Mouse (Mus musculus): ENCODE measurements around the gene Tmem210. TPM values are rescaled to one million over a fixed set of nuclear protein-coding genes. Genes with fewer than 3 reads are reported as not detected.

The Tmem210 gene
- polyA plus RNA-seq, 1 experiment from 2014 or later = not detected

DNA sequence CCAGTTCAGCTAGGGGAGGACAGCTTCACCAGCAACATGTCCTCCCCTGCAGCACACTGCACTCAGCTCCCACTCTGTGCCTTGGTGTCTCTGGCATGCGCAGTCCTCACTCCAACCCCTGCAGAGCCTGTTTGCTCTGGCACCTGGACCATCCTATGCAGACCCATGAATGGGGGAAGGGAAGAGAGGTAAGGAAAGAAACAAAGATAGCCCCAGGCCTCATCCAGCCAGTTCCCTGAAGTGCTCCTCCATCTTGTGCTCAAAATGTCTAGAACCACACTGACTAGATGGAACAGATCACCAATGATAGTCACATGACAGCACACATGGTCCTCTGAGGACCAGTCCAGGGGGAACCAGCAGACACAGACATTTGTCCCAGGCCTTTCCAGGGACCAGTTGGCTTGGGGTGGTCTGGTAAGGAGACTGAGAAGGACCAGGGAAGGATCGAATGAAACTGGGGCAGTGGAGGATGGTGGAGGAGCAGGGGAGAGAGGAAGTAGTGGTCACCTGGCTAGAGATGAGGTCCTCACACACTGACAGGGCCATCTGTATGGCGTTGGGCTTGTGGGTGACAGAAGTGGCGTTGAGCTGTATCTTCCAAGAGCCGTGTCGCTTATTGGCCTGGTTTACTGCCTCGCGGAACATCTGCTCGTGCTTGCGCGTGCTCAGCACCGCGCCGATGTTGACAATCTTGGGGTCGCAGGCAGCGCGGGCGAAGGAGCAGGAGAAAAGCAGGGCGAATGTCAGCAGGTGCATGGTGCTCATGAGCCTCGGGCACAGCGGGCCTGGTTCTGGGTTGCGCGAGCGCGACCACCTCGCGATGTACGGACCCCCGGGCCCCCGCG lies 30.4 kb downstream of the Tmem210 start:
- peak; percentile 69 for DNase-seq

DNA sequence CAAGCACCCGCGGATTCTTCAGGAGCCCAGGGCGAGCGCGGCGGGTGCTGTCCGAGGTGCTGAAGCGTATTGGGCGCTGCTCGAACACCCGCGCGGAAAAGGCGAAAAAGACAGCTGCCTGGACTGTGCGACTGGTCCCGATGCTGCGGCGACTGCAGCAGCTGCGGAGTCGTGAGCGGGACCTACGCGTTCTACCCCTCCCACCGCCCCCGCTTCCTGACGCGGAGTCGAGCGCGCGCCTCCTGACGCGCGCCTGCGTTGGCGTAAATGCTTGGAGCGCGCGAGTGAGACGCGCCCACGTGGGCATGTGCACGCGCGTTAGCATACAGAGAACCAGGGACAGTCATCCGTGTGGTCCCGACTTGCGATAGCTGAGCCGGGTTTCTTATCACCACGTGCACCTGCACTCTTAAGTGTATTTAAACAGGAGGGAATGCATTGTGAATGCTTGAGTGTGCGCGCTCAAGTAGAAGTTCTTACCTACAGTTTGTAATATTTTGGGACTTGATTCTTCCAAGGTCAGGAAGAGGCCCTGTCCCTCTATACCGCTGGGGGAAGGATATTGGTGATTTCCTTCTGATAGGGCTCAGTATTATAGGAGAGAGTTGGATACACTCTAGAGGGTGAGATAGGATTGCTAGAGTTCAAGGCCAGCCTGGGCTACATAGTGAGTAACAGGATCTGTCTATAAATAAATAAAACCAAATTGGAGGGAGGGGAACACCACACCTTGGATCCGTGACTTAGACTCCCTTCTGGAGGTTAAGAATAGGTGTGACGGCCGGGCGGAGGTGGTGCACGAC lies 31.2 kb downstream of the Tmem210 start, which contains the start of gene Grin1:
Grin1 (minus strand) TSS at position 217 of the 803 bp plus-strand sequence.
- DNase-seq (peak; percentile 96), ATAC-seq (ENCODE audit: low FRiP score, low TSS enrichment) (peak; percentile 78)
- Histone ChIP-seq H3K9me3 (ENCODE audit: control insufficient read depth, low read length) (no peaks in the 10 kb centered on the region), H3K4me1 (ENCODE audit: control insufficient read depth, insufficient read depth, low read length) (0 out of 2 replicates have a peak, but pooled peaks cover 2% of the 10 kb centered on the region), H3K27me3 (ENCODE audit: control insufficient read depth, insufficient read depth, low read length) (peaks cover 16% of the 10 kb centered on the region), H3K9ac (replicated peaks; ENCODE audit: low read length) (peak within 1 kb of the TSS; percentile 61), H3K4me2 (ENCODE audit: low read length) (peak within 1 kb of the TSS; percentile 64), H3K27ac (replicated peaks; ENCODE audit: low read depth, low read length) (peak within 1 kb of the TSS; percentile 77), H3K36me3 (ENCODE audit: control insufficient read depth, insufficient read depth, low read length) (no peaks in the 10 kb centered on the region), H3K4me3 (replicated peaks; ENCODE audit: low read depth, low read length) (peak within 1 kb of the TSS; percentile 57)
- WGBS = 10% methylated on average over 58 of the region's 58 CpGs

More for the DNA sequence above, 30.4 kb downstream of the Tmem210 start:
- Histone ChIP-seq H3K4me3 (replicated peaks; ENCODE audit: low read depth, low read length) (peak overlapping the region; percentile 57), H3K36me3 (ENCODE audit: control insufficient read depth, insufficient read depth, low read length) (peaks cover under 1% of the 10 kb centered on the region; the same call in 1 of the 2 replicates), H3K4me1 (ENCODE audit: control insufficient read depth, insufficient read depth, low read length) (0 out of 2 replicates have a peak, but pooled peaks cover 2% of the 10 kb centered on the region), H3K9ac (replicated peaks; ENCODE audit: low read length) (peak overlapping the region; percentile 61), H3K27ac (replicated peaks; ENCODE audit: low read depth, low read length) (peak overlapping the region; percentile 77), H3K9me3 (ENCODE audit: control insufficient read depth, low read length) (no peaks in the 10 kb centered on the region), H3K4me2 (ENCODE audit: low read length) (peak overlapping the region; percentile 64), H3K27me3 (ENCODE audit: control insufficient read depth, insufficient read depth, low read length) (peaks cover 21% of the 10 kb centered on the region)
- WGBS = 4% methylated on average over 31 of the region's 31 CpGs
- ATAC-seq (ENCODE audit: low FRiP score, low TSS enrichment) = peak; percentile 38

- no peak for ATAC-seq (ENCODE audit: low FRiP score, low TSS enrichment)
- H3K27ac ChIP-seq (replicated peaks; ENCODE audit: low read depth, low read length) = no peak overlapping the region
- no peak for DNase-seq
- no peak overlapping the region for H3K4me2 ChIP-seq (ENCODE audit: low read length)
- 42% methylated on average over 2 of the region's 2 CpGs for WGBS
- no peak overlapping the region for H3K9ac ChIP-seq (replicated peaks; ENCODE audit: low read length)
- 0 out of 2 replicates have a peak, but pooled peaks cover 2% of the 10 kb centered on the region for H3K4me1 ChIP-seq (ENCODE audit: control insufficient read depth, insufficient read depth, low read length)
- no peaks in the 10 kb centered on the region for H3K9me3 ChIP-seq (ENCODE audit: control insufficient read depth, low read length)
- H3K36me3 ChIP-seq (ENCODE audit: control insufficient read depth, insufficient read depth, low read length) = no peaks in the 10 kb centered on the region
- no peak overlapping the region for H3K4me3 ChIP-seq (replicated peaks; ENCODE audit: low read depth, low read length)
- H3K27me3 ChIP-seq (ENCODE audit: control insufficient read depth, insufficient read depth, low read length) = peaks cover 11% of the 10 kb centered on the region
Measured at GRCm38 (mm10) chr2:25320084-25320483, 32.1 kb downstream of the Tmem210 start.

DNA sequence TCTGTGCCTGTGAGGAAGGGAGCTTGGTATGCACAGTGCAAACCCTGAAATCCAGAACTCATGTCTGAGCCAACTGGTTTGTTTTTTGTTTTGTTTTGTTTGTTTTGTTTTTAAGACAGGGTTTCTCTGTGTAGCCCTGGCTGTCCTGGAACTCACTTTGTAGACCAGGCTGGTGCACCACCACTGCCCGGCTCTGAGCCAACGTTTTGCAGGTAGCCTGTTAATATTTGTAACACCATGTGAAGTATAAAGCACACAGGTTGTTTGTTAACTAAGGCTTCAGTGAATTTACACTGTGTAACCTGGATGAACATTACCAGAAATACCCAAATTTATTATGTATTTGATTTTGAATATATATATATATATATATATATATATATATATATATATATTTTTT lies 38.1 kb downstream of the Tmem210 start:
- peaks cover under 1% of the 10 kb centered on the region; the same call in 1 of the 2 replicates for H3K4me1 ChIP-seq (ENCODE audit: control insufficient read depth, insufficient read depth, low read length)
- 86% methylated on average over 2 of the region's 2 CpGs for WGBS

DNA sequence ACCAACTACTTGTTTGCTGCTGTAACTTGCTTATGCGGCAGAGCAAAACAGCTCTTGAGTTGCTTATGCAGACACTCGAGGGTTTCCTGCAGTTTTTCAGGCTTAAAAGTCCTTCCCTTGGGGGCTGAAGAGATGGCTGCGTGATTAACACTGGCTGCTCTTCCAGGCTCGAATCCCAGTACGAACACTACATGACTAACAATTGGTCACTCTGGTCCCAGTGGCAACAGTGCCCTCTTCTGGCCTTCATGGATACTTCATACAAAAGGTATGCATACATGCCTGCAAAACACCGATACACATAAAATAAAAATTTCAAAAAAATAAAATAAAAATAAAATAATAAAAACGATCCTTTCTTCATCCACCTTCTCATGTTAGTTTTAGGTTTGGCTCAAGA lies 40.5 kb downstream of the Tmem210 start:
- Histone ChIP-seq H3K9me3 (ENCODE audit: control insufficient read depth, low read length) (no peaks in the 10 kb centered on the region), H3K27ac (replicated peaks; ENCODE audit: low read depth, low read length) (no peak overlapping the region), H3K4me3 (replicated peaks; ENCODE audit: low read depth, low read length) (no peak overlapping the region), H3K36me3 (ENCODE audit: control insufficient read depth, insufficient read depth, low read length) (no peaks in the 10 kb centered on the region), H3K4me2 (ENCODE audit: low read length) (no peak overlapping the region), H3K27me3 (ENCODE audit: control insufficient read depth, insufficient read depth, low read length) (no peaks in the 10 kb centered on the region), H3K4me1 (ENCODE audit: control insufficient read depth, insufficient read depth, low read length) (peaks cover 7% of the 10 kb centered on the region), H3K9ac (replicated peaks; ENCODE audit: low read length) (no peak overlapping the region)
- DNase-seq (peak; percentile 73), ATAC-seq (ENCODE audit: low FRiP score, low TSS enrichment) (no peak)
- 32% methylated on average over 7 of the region's 7 CpGs for WGBS

More for the DNA sequence above, 38.1 kb downstream of the Tmem210 start:
- no peak overlapping the region for H3K9ac ChIP-seq (replicated peaks; ENCODE audit: low read length)
- DNase-seq = no peak
- no peaks in the 10 kb centered on the region for H3K27me3 ChIP-seq (ENCODE audit: control insufficient read depth, insufficient read depth, low read length)
- no peaks in the 10 kb centered on the region for H3K36me3 ChIP-seq (ENCODE audit: control insufficient read depth, insufficient read depth, low read length)
- H3K27ac ChIP-seq (replicated peaks; ENCODE audit: low read depth, low read length) = no peak overlapping the region
- no peak overlapping the region for H3K4me2 ChIP-seq (ENCODE audit: low read length)
- no peaks in the 10 kb centered on the region for H3K9me3 ChIP-seq (ENCODE audit: control insufficient read depth, low read length)
- no peak overlapping the region for H3K4me3 ChIP-seq (replicated peaks; ENCODE audit: low read depth, low read length)
- ATAC-seq (ENCODE audit: low FRiP score, low TSS enrichment) = no peak

GRCm38 (mm10) chr2:25331470-25331869 lies 43.5 kb downstream of the Tmem210 start:
- peaks cover 11% of the 10 kb centered on the region for H3K4me1 ChIP-seq (ENCODE audit: control insufficient read depth, insufficient read depth, low read length)
- H3K4me2 ChIP-seq (ENCODE audit: low read length) = peak overlapping the region; percentile 93
- 63% methylated on average over 9 of the region's 9 CpGs for WGBS
- H3K4me3 ChIP-seq (replicated peaks; ENCODE audit: low read depth, low read length) = peak overlapping the region; percentile 92
- H3K9ac ChIP-seq (replicated peaks; ENCODE audit: low read length) = peak overlapping the region; percentile 80
- no peak overlapping the region for H3K27ac ChIP-seq (replicated peaks; ENCODE audit: low read depth, low read length)
- ATAC-seq (ENCODE audit: low FRiP score, low TSS enrichment) (no peak), DNase-seq (no peak)
- H3K9me3 ChIP-seq (ENCODE audit: control insufficient read depth, low read length) = no peaks in the 10 kb centered on the region
- no peaks in the 10 kb centered on the region for H3K27me3 ChIP-seq (ENCODE audit: control insufficient read depth, insufficient read depth, low read length)
- H3K36me3 ChIP-seq (ENCODE audit: control insufficient read depth, insufficient read depth, low read length) = peaks cover 29% of the 10 kb centered on the region

- peak; percentile 98 for ATAC-seq (ENCODE audit: low FRiP score, low TSS enrichment)
- Histone ChIP-seq H3K4me3 (replicated peaks; ENCODE audit: low read depth, low read length) (peak within 1 kb of the TSS; percentile 92), H3K4me2 (ENCODE audit: low read length) (peak within 1 kb of the TSS; percentile 93), H3K9me3 (ENCODE audit: control insufficient read depth, low read length) (no peaks in the 10 kb centered on the region), H3K27ac (replicated peaks; ENCODE audit: low read depth, low read length) (peak within 1 kb of the TSS; percentile 91), H3K27me3 (ENCODE audit: control insufficient read depth, insufficient read depth, low read length) (no peaks in the 10 kb centered on the region), H3K4me1 (ENCODE audit: control insufficient read depth, insufficient read depth, low read length) (peaks cover 11% of the 10 kb centered on the region), H3K9ac (replicated peaks; ENCODE audit: low read length) (peak within 1 kb of the TSS; percentile 83), H3K36me3 (ENCODE audit: control insufficient read depth, insufficient read depth, low read length) (peaks cover 40% of the 10 kb centered on the region)
- peak; percentile 100 for DNase-seq
- WGBS = under 1% methylated on average over 78 of the region's 78 CpGs
Measured at GRCm38 (mm10) chr2:25332286-25333160, 44.6 kb downstream of the Tmem210 start, which contains the start of gene Man1b1. TSS of gene Man1b1 (plus strand) at chr2:25332338.

DNA sequence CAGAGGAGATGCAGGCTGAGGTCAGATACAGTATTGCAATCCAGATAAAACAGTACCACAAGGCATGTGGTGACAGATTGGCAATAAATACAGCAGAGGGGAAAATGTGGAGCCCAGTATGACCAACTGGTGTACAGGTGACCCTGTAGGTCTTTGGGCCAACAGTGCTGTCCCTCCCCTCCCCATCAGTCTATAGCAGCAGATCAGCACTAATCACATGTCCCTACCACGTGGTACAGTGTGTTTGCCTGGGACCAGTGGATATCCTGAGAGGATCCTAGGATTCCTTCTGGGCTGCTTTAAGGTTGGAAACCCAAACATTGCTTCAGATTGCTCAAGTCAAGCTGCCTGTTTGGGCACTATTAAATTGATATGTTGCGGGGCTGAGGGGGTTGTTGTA lies 45.6 kb downstream of the Tmem210 start:
- no peak for ATAC-seq (ENCODE audit: low FRiP score, low TSS enrichment)

More for the DNA sequence above, 45.6 kb downstream of the Tmem210 start:
- H3K4me1 ChIP-seq (ENCODE audit: control insufficient read depth, insufficient read depth, low read length) = peaks cover 11% of the 10 kb centered on the region
- no peaks in the 10 kb centered on the region for H3K9me3 ChIP-seq (ENCODE audit: control insufficient read depth, low read length)
- H3K4me2 ChIP-seq (ENCODE audit: low read length) = peak overlapping the region; percentile 93
- no peak for DNase-seq
- peak overlapping the region; percentile 92 for H3K4me3 ChIP-seq (replicated peaks; ENCODE audit: low read depth, low read length)
- H3K36me3 ChIP-seq (ENCODE audit: control insufficient read depth, insufficient read depth, low read length) = peaks cover 50% of the 10 kb centered on the region
- peak overlapping the region; percentile 83 for H3K9ac ChIP-seq (replicated peaks; ENCODE audit: low read length)
- no peaks in the 10 kb centered on the region for H3K27me3 ChIP-seq (ENCODE audit: control insufficient read depth, insufficient read depth, low read length)
- H3K27ac ChIP-seq (replicated peaks; ENCODE audit: low read depth, low read length) = no peak overlapping the region
- WGBS = 89% methylated on average over 2 of the region's 2 CpGs

Data from midbrain, embryonic 14.5 days (tissue).